Mouse (Mus musculus) fat pad, adult 2 months (tissue): ENCODE results near the gene Fam71b.
"Not testable (repeated sequence)": the region's sequence is repeated elsewhere in the genome, so short reads cannot be mapped to it uniquely, and the experiment has no call there.

Source experiments
- DNase-seq: peaks from one replicate; pipeline ENCODE4 v3.0.0-alpha.2; 2011; ENCODE audit warnings: low read depth, low spot score; ENCODE audit errors: extremely low read depth

Gene Fam71b

DNA sequence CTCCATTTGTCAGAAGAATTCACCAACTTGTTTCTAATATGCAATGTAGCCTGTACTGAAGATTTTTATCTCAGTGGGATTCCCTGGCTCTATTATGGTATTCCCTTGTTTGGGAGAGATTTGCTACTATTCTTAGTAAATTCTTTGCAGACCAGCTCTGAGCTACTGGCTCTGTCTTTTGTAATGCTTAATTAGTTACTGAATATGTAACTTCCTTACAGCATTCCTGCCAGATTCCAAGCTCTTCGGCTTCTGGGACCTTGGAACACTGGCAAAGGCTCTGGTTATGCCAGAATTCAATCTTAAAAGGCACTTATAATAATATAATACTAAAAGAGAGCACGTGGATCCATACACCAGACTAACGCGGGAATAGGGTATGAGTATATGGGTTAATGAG lies 31.8 kb downstream of the Fam71b start:
- not testable (repeated sequence) for DNase-seq

GRCm38 (mm10) chr11:46430123-46430522 lies 33.8 kb downstream of the Fam71b start:
- no peak for DNase-seq

- DNase-seq: no peak
Observed at GRCm38 (mm10) chr11:46431129-46431528, 34.8 kb downstream of the Fam71b start.

DNA sequence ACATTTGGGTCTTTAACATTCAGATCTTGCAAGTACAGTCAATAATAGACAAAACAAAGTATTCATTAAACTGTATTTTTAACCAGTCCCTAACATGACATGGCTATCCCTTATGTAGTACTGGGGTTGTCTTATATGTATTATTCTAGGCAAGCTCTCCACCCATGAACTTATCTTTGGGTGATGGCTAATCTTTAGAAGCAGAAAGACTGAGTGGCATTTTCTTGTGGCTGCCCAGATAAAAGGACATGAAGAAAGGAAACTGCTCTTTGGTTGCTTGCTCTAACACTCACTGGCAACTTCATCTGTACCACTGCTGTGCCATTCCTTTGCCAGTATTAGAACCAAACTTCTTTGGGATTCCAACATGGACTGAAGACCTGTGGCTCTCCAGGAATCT lies 39.0 kb downstream of the Fam71b start:
- no peak for DNase-seq

GRCm38 (mm10) chr11:46436760-46437458 lies 40.5 kb downstream of the Fam71b start, which contains the start of gene Med7:
Gene Med7, plus strand, starts transcription at chr11:46436925.
- peak; percentile 84 for DNase-seq

DNA sequence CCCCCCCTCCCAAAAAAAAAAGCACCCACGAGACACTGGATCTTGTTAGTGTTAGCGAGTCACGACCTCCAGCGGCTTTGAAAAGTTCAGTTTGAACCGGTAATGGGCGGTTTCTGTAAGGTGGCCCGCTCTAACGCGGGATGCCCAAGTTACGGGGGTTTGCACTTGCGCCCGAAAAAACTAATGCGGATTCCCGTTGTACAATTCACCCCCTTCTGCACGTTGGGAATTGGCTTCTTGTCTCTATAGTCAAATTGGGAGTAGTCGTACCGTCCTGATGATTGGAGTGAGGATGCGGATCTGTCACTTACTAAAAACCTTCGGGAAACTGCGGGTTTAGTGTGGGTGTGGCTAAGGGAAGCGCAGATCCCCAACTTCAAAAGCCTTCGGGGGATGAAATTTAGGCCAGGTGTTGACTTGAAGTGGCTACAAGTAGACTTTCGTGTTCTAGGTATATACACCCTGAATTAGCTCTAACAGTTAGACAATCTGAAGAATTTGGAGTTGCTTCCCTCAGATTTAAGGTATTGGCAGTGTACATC lies 41.2 kb downstream of the Fam71b start:
- no peak for DNase-seq

DNA sequence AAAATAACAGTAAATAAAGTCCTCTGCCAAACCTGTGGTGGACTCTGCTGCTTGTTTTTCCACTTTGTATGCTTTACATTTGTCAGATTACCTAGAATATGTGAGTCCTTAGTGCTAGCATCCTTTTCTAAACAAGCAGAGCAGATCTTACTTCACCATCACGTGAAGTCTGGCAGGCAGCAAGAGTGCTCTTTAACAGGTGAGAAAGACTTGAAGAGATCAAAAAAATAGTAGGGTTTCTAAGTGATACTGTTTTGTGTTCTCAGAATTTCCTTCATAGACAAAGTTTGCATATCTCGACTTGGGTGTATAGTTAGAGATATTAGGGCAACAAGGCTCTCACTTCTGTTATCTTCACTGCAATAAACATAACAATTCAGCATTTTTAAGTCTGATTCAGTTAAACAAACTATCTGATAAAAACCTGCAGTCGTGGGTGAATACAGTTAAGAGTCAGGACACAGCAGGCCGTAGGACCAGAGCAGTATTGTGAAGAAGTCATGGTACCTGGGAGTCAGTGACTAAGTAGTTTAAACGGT lies 42.7 kb downstream of the Fam71b start:
- no peak for DNase-seq

DNA sequence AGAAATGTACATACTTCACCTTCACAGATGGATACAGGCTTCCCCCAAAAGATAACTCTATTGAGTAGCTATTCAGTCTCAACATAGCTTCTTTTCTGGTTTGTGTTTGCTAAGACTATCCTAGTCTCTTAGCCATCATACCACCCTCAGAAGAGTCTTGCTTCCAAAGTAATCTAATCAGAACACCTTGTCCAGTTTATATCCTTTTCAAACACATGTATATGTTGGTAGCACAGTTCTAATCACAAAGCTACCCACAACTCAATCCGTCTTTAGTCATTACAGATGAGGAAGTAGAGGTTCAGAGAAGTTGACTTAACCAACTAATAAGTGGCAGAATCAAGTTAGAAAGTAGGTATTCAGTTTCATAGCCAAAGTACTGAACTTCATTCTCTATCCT lies 45.4 kb downstream of the Fam71b start:
- no peak for DNase-seq

DNA sequence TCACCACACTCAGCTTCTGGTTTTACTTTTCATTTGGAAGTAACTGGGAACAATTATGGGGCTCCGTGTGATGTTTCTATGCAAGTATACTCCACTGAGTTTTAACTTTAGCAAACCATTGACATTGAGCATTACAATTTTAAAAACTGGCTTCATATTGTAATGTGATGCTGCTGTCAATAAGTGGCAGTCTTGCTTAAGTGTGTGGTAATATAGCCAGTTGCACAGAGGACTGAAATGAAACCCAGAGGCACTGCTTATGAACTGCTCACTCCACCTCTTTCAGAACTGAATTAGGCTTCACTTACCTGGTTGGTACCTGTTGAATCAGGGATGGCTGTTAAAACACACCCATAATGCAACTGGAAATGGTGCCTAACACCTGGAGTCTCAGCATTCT lies 46.8 kb downstream of the Fam71b start:
- DNase-seq: peak; percentile 8

DNA sequence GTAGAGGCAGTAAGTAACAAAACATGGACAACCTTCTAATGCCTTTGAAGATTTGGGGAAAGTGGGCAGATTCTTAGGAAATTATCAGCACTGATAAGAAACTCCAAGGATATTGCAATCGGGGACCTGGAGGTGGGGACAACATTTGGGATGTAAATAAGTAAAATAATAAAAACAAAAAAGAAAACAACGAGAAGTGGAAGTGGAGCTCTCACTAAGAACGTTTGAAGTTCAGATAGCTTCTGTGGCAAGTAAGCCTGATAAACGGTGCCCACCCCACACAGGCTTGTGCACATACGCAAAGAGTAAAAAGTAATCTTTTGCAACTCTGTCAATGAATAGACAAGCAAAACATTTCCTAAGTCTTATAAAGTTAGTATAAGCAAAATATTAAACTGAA lies 47.6 kb downstream of the Fam71b start:
- no peak for DNase-seq

DNA sequence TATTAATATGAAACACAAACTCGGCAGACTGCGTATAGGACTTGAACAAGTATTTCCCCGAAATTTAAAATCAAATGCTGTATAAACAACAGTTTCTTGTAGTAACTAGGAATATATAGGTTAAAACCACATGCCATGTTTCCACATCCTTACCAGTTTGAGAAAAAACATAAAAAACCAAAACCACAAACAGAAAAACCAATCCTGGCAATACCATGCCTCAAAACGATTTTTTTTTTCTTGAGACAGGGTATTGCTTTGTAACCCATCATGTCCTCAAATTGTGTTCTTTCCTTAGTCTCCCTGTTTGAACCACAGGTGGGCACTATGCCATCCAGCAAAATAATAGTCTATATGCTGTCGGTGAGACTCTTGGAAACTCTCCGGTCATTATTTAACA lies 49.8 kb downstream of the Fam71b start:
- no peak for DNase-seq

GRCm38 (mm10) chr11:46447644-46448484 lies 51.5 kb downstream of the Fam71b start:
- DNase-seq: no peak

GRCm38 (mm10) chr11:46449461-46450080 lies 53.2 kb downstream of the Fam71b start:
- DNase-seq: no peak

GRCm38 (mm10) chr11:46454453-46455045 lies 58.2 kb downstream of the Fam71b start, which contains the start of gene Havcr2:
Gene Havcr2, plus strand, starts transcription at chr11:46454935.
- DNase-seq: no peak
